Mouse (Mus musculus) cerebellum, adult 2 months (tissue): ENCODE measurements around the gene Tmem135. TPM values are rescaled to one million over a fixed set of nuclear protein-coding genes. Genes with fewer than 3 reads are reported as not detected.

Experiments
- DNase-seq, 2 experiments: peaks; one replicate each; pipeline ENCODE4 v3.0.0; 2021
- H3K27ac ChIP-seq: fragments of 200-500 bp; 2 replicates; pipeline ENCODE4 v1.5.1; 2012; ENCODE audit warnings: low read length, control low read depth, inconsistent platforms; ENCODE audit not compliant: insufficient read depth
- H3K27me3 ChIP-seq: fragments of 200-500 bp; 2 replicates; pipeline ENCODE4 v1.6.1; 2012; ENCODE audit warnings: inconsistent platforms, mild to moderate bottlenecking, low read length, moderate library complexity; ENCODE audit not compliant: control insufficient read depth, insufficient read depth
- H3K4me1 ChIP-seq: fragments of 200-500 bp; 2 replicates; pipeline ENCODE4 v1.6.1; 2011; ENCODE audit warnings: low read length; ENCODE audit not compliant: control insufficient read depth, insufficient read depth
- H3K4me3 ChIP-seq: fragments of 200-500 bp; replicated peaks from 2 replicates; pipeline ENCODE3; 2011; ENCODE audit warnings: mild to moderate bottlenecking, low read depth, low read length, control low read depth; ENCODE audit not compliant: insufficient read depth
- CTCF ChIP-seq: fragments of 200-500 bp; IDR thresholded peaks from 2 replicates; pipeline ENCODE4 v1.5.1; 2011; ENCODE audit warnings: low read depth, mild to moderate bottlenecking, control low read depth, low read length, moderate library complexity, borderline replicate concordance; ENCODE audit not compliant: insufficient read depth
- POLR2A ChIP-seq: fragments of 200-500 bp; IDR thresholded peaks from 2 replicates; pipeline ENCODE4 v1.6.1; 2011; ENCODE audit warnings: low read length, control low read depth, borderline replicate concordance; ENCODE audit not compliant: insufficient read depth
- WGBS: fragments of 180-500 bp; shearing (Covaris S2); methylation state at CpG from one replicate; pipeline ENCODE4 v1.1.7; 2018; 5-methylcytosine and 5-hydroxymethylcytosine counted together
- polyA plus RNA-seq: library from polyadenylated mRNA; depleted of rRNA; stranded (reverse); fragments of >200 nt; gene quantifications from 2 replicates; pipeline ENCODE4 v1.2.3, GENCODE M21; 2012

Tmem135 gene
- polyA plus RNA-seq, 1 experiment, result 42.7 TPM

- no peaks in the 10 kb centered on the region for H3K4me1 ChIP-seq
- no peak overlapping the region for H3K27ac ChIP-seq
- no peak overlapping the region for H3K4me3 ChIP-seq
- WGBS, result 93% methylated on average over 7 of the region's 7 CpGs
- no peaks in the 10 kb centered on the region for H3K27me3 ChIP-seq
- TF ChIP-seq POLR2A (no peak), CTCF (no peak)
- DNase-seq, result no peak
Measured at GRCm38 (mm10) chr7:89248135-89248850, 155.7 kb downstream of the Tmem135 start.

GRCm38 (mm10) chr7:89247012-89247710 lies 156.9 kb downstream of the Tmem135 start:
- WGBS, result 66% methylated on average over 2 of the region's 2 CpGs
- Histone ChIP-seq H3K4me1 (no peaks in the 10 kb centered on the region), H3K4me3 (no peak overlapping the region), H3K27ac (no peak overlapping the region), H3K27me3 (no peaks in the 10 kb centered on the region)
- no peak for TF ChIP-seq CTCF
- DNase-seq, result peak in 1 of 2 experiments; percentile 54

GRCm38 (mm10) chr7:89242565-89242964 lies 161.5 kb downstream of the Tmem135 start:
- no peaks in the 10 kb centered on the region for H3K4me1 ChIP-seq
- DNase-seq, result no peak
- no peak overlapping the region for H3K4me3 ChIP-seq
- TF ChIP-seq CTCF, result no peak
- no peak for TF ChIP-seq POLR2A
- 95% methylated on average over 4 of the region's 4 CpGs for WGBS
- no peak overlapping the region for H3K27ac ChIP-seq
- H3K27me3 ChIP-seq, result no peaks in the 10 kb centered on the region

GRCm38 (mm10) chr7:89242143-89242542 lies 161.9 kb downstream of the Tmem135 start:
- H3K27me3 ChIP-seq, result no peaks in the 10 kb centered on the region
- TF ChIP-seq CTCF, result no peak
- no peak for TF ChIP-seq POLR2A
- no peak overlapping the region for H3K4me3 ChIP-seq
- no peak overlapping the region for H3K27ac ChIP-seq
- DNase-seq, result no peak
- H3K4me1 ChIP-seq, result no peaks in the 10 kb centered on the region
- 95% methylated on average over 2 of the region's 2 CpGs for WGBS

- H3K27me3 ChIP-seq, result no peaks in the 10 kb centered on the region
- H3K27ac ChIP-seq, result no peak overlapping the region
- no peak overlapping the region for H3K4me3 ChIP-seq
- H3K4me1 ChIP-seq, result no peaks in the 10 kb centered on the region
- TF ChIP-seq POLR2A (no peak), CTCF (no peak)
- whole genome bisulfite sequencing, result 58% methylated on average over 4 of the region's 4 CpGs
- no peak for DNase-seq
Measured at GRCm38 (mm10) chr7:89239592-89239991, 164.4 kb downstream of the Tmem135 start.

DNA sequence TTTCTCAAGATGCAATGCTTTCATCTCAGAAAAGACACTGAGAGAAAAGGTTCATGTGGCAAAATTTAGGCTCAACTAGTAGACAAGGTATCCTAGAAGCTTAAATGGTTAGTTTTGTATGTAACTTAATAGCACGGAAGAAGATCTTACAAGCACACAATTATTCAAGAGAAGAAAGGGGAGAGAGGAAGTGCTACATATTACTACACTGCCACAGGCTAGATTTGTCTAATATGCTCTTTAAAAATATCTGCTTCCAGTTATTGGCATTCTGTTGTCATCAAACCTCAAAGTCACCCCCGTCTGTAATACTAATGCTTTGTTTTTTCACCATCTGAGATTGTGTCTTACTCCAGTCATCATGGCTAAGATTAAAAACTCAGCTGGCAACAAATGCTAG lies 167.4 kb downstream of the Tmem135 start:
- H3K4me1 ChIP-seq, result no peaks in the 10 kb centered on the region; the same call in 1 of the 2 replicates
- no peak overlapping the region for H3K27ac ChIP-seq
- WGBS, result 86% methylated on average over 2 of the region's 2 CpGs

DNA sequence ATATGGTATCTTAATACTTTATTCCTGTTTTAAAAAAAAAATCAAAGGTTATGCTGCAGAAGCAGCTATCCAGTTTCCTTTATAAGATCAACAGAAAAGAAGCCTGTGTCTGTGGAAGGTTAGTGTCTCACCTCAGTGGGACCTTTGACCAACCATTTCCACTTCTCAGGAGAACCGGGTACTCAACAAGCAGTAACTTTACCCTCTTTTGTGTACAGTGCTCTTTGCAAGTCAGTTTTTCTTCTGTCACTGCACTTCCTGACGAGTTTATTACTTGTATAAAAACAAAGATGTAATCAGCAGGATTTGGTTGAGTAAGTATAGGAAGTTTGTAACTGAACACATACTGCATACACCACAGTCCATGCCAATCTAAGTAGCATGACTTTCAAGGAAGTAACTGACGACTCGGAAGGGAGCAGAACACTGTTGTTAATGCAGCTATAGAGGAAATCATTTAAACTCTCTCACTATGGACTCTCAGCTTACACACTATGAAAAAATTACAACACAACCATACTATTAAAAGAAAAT lies 168.0 kb downstream of the Tmem135 start:
- Histone ChIP-seq H3K27me3 (no peaks in the 10 kb centered on the region), H3K4me1 (no peaks in the 10 kb centered on the region; the same call in 1 of the 2 replicates), H3K27ac (no peak overlapping the region), H3K4me3 (no peak overlapping the region)
- no peak for DNase-seq
- no peak for TF ChIP-seq CTCF
- WGBS, result 75% methylated on average over 4 of the region's 4 CpGs

More for the DNA sequence above, 167.4 kb downstream of the Tmem135 start:
- DNase-seq, result no peak
- Histone ChIP-seq H3K4me3 (no peak overlapping the region), H3K27me3 (no peaks in the 10 kb centered on the region)
- no peak for TF ChIP-seq POLR2A
- no peak for TF ChIP-seq CTCF
